In the genomic region with DNA sequence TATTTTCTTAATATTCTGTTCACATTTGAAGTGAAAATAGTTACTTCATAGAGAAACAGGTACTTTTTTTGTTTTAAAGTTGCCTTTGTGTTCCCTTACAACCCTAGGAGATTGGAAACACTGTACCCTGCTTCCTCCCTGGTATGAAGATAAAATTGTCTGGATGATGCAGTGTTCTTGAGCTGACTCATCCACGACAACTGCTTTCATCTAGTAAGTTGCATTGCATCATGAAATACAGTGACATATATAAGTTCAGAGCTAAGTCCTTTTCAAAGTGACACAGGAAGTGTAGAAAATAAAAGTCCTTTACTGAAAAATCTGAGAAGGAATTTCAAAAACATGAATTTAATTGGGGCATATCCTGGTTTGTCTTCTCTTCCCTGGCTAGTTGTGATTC, we compare ENCODE assay signal across 21 mouse cellular contexts.
"Had no signal": no experiment of that assay in that cellular context is flagged by ENCODE, and none has a peak within 500 bp of the region (broad histone marks: within the 10 kb centered on the region; RNA-seq: fewer than 3 reads in every experiment).

No protein-coding gene starts in this region.

- H3K36me3 ChIP-seq: heart, embryonic 10.5 days; heart, embryonic 12.5 days; hindbrain, embryonic 10.5 days; hindbrain, embryonic 12.5 days; intestine, embryonic 15.5 days; limb, embryonic 10.5 days; limb, embryonic 12.5 days; liver, embryonic 12.5 days had no signal

- H3K4me3 ChIP-seq: gastrocnemius, adult 2 months; heart, embryonic 10.5 days; heart, embryonic 12.5 days; hindbrain, embryonic 10.5 days; hindbrain, embryonic 12.5 days; intestine, embryonic 15.5 days; limb, embryonic 10.5 days; limb, embryonic 12.5 days; liver, embryonic 12.5 days had no signal

- H3K4me2 ChIP-seq: heart, embryonic 12.5 days; hindbrain, embryonic 12.5 days; hindbrain, embryonic 14.5 days; intestine, embryonic 15.5 days; limb, embryonic 12.5 days; liver, embryonic 12.5 days had no signal

- DNase-seq: gastrocnemius, adult 2 months; gastrocnemius, postnatal 10 days; gastrocnemius, postnatal 25 days; heart, adult 18-20 months; heart, postnatal 10 days; heart, postnatal 4 days; kidney, adult 18-20 months; kidney, adult 8-10 months; kidney, postnatal 10 days; kidney, postnatal 25 days; layer of hippocampus, adult 9-11 months; layer of hippocampus, postnatal 36 days had no signal

- H3K27me3 ChIP-seq: heart, embryonic 12.5 days; hindbrain, embryonic 12.5 days; intestine, embryonic 15.5 days; limb, embryonic 12.5 days; liver, embryonic 12.5 days had no signal
